Mouse (Mus musculus) C2C12 (cell line): ENCODE measurements around the gene Usp15.

Experiments
- CEBPB ChIP-seq: IDR thresholded peaks from one replicate; pipeline ENCODE4 v1.6.1; 2011; ENCODE audit warnings: low read depth, mild to moderate bottlenecking, control low read depth, moderate library complexity
- CTCF ChIP-seq: IDR thresholded peaks from one replicate; pipeline ENCODE4 v1.5.1; 2011; ENCODE audit not compliant: control insufficient read depth, insufficient read depth, insufficient read length
- FOSL1 ChIP-seq: IDR thresholded peaks from one replicate; pipeline ENCODE4 v1.8.0; 2011; ENCODE audit warnings: mild to moderate bottlenecking, low read length; ENCODE audit not compliant: poor library complexity, insufficient read depth, severe bottlenecking
- MAX ChIP-seq: IDR thresholded peaks from one replicate; pipeline ENCODE4 v1.6.1; 2011; ENCODE audit warnings: mild to moderate bottlenecking, control low read depth
- MYOD1 ChIP-seq: IDR thresholded peaks from one replicate; pipeline ENCODE4 v1.6.1; 2011; ENCODE audit warnings: low read depth; ENCODE audit not compliant: control insufficient read depth, insufficient read length
- USF1 ChIP-seq: IDR thresholded peaks from one replicate; pipeline ENCODE4 v1.6.1; 2011; ENCODE audit warnings: low read depth, mild to moderate bottlenecking, control low read depth, moderate library complexity

DNA sequence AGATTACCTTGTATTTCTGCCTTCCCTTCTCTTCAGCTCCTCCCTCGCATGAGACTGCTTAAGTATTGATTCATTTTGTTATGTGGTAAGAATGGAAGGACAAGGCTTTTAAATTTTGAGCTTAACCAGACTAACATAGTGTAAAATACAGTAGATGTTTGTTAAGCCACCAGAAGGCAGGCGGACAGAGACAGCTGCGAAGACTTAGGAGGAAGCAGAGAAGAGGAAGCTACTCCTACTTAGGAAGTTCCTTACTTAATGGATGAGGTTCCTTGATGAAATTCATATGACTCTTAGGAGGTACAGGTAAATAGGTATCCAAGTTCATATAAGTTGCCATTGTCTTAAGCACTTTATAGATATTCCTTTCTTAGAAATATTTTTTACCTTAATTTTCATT is 104.2 kb downstream of the Usp15 start:
- TF ChIP-seq CTCF = no peak
- TF ChIP-seq MYOD1 = no peak
- TF ChIP-seq MAX = no peak
- no peak for TF ChIP-seq USF1
- TF ChIP-seq FOSL1 = no peak
- no peak for TF ChIP-seq CEBPB
